In the genomic region with DNA sequence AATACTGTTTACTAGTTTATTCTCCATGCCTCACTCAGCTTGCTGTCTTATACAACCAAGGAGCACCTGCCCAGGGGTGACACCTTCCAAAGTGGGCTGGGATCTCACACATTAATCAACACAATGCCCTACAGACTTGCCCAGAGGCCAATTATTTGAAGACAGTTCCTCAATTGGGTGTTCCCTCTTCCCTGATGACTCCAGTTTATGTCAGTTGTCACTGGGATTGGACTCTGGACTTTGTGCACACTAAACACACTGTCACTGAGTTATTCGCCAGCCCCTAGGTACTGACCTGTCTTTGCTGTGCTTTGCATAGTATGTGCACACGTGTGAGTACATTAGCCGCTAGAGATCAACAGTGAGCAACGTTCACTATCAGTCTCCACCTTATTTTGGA, we compare ENCODE assay signal across 26 mouse cellular contexts. TPM values are rescaled to one million over a fixed set of nuclear protein-coding genes. Genes with fewer than 3 reads are reported as not detected.
DNase-seq lines count a peak whose midpoint lies in the region; ATAC-seq and TF ChIP-seq lines count a peak whose summit lies in the region.
"Had no signal": no experiment of that assay in that cellular context is flagged by ENCODE, and none has a peak within 500 bp of the region (broad histone marks: within the 10 kb centered on the region; RNA-seq: fewer than 3 reads in every experiment).

No protein-coding gene starts in this region.

- ATAC-seq in intestine, postnatal 0 days = peak; percentile 72
- ATAC-seq in intestine, embryonic 15.5 days = no peak
- no peak for ATAC-seq in liver, embryonic 11.5 days (replicated peaks; ENCODE audit: low FRiP score)
- ATAC-seq: forebrain, embryonic 14.5 days; forebrain, embryonic 16.5 days had no signal

- no peaks in the 10 kb centered on the region for H3K4me1 ChIP-seq in intestine, postnatal 0 days (replicated peaks; ENCODE audit: control insufficient read depth, insufficient read depth, low read length)
- H3K4me1 ChIP-seq in intestine, embryonic 15.5 days (replicated peaks) = 0 out of 2 replicates have a peak, but pooled peaks cover 3% of the 10 kb centered on the region
- peaks cover 4% of the 10 kb centered on the region for H3K4me1 ChIP-seq in liver, adult 2 months (ENCODE audit: control insufficient read depth, insufficient read depth, low read length)
- H3K4me1 ChIP-seq in liver, embryonic 11.5 days (replicated peaks; ENCODE audit: control insufficient read depth, insufficient read depth, low read length) = 0 out of 2 replicates have a peak, but pooled peaks cover 2% of the 10 kb centered on the region
- no peaks in the 10 kb centered on the region for H3K4me1 ChIP-seq in testis, adult 2 months (ENCODE audit: control insufficient read depth, insufficient read depth, low read length)
- H3K4me1 ChIP-seq in small intestine, adult 2 months (ENCODE audit: control insufficient read depth, insufficient read depth, insufficient read length, low read length) = no peaks in the 10 kb centered on the region; the same call in 1 of the 2 replicates

- TF ChIP-seq CTCF in intestine, postnatal 0 days (IDR thresholded peaks at IDR 0.05; ENCODE audit: low read depth) = no peak
- TF ChIP-seq CTCF in liver, adult 2 months (IDR thresholded peaks at IDR 0.05; ENCODE audit: low read depth, low read length) = no peak
- TF ChIP-seq CTCF in testis, adult 2 months (IDR thresholded peaks at IDR 0.05; ENCODE audit: control insufficient read depth, insufficient read depth, insufficient replicate concordance, low read depth, low read length) = no peak
- TF ChIP-seq CTCF in small intestine, adult 2 months (IDR thresholded peaks at IDR 0.05; ENCODE audit: extremely low read depth, insufficient read length, insufficient replicate concordance, low read depth, low read length) = no peak

- peaks cover 9% of the 10 kb centered on the region; the same call in 1 of the 2 replicates for H3K79me2 ChIP-seq in liver, adult 2 months (ENCODE audit: control insufficient read depth, insufficient read depth, low read length)

- no peaks in the 10 kb centered on the region for H3K27me3 ChIP-seq in intestine, postnatal 0 days (replicated peaks; ENCODE audit: control insufficient read depth, insufficient read depth, low read length)
- no peaks in the 10 kb centered on the region for H3K27me3 ChIP-seq in intestine, embryonic 15.5 days (replicated peaks)
- no peaks in the 10 kb centered on the region for H3K27me3 ChIP-seq in liver, adult 2 months (ENCODE audit: control insufficient read depth, insufficient read depth, low read length)
- no peaks in the 10 kb centered on the region for H3K27me3 ChIP-seq in liver, embryonic 11.5 days (replicated peaks; ENCODE audit: control insufficient read depth, insufficient read depth, low read length)
- H3K27me3 ChIP-seq in testis, adult 2 months (ENCODE audit: control insufficient read depth, insufficient read depth, low read length) = no peaks in the 10 kb centered on the region
- H3K27me3 ChIP-seq in small intestine, adult 2 months (ENCODE audit: control insufficient read depth, insufficient read depth, low read length) = no peaks in the 10 kb centered on the region
- H3K27me3 ChIP-seq: embryonic facial prominence, embryonic 12.5 days; forebrain, embryonic 12.5 days had no signal

- no peaks in the 10 kb centered on the region; the same call in none of the 2 replicates for H3K36me3 ChIP-seq in intestine, postnatal 0 days (ENCODE audit: control insufficient read depth, insufficient read depth)
- H3K36me3 ChIP-seq in intestine, embryonic 15.5 days = no peaks in the 10 kb centered on the region
- H3K36me3 ChIP-seq in liver, adult 2 months (ENCODE audit: control insufficient read depth, insufficient read depth, low read length) = peaks cover 6% of the 10 kb centered on the region
- peaks cover 11% of the 10 kb centered on the region; the same call in 1 of the 2 replicates for H3K36me3 ChIP-seq in liver, embryonic 11.5 days (ENCODE audit: control insufficient read depth, insufficient read depth, low read length)
- no peaks in the 10 kb centered on the region for H3K36me3 ChIP-seq in testis, adult 2 months (ENCODE audit: control insufficient read depth, insufficient read depth, low read length)
- H3K36me3 ChIP-seq in small intestine, adult 2 months (ENCODE audit: control insufficient read depth, insufficient read depth, low read length) = 0 out of 2 replicates have a peak, but pooled peaks cover 2% of the 10 kb centered on the region

- no peak for TF ChIP-seq POLR2A in liver, adult 2 months (IDR thresholded peaks at IDR 0.05; ENCODE audit: extremely low read depth, insufficient read depth, low read length)
- TF ChIP-seq POLR2A in testis, adult 2 months (IDR thresholded peaks at IDR 0.05; ENCODE audit: control insufficient read depth, low read depth, low read length) = no peak
- no peak for TF ChIP-seq POLR2A in small intestine, adult 2 months (IDR thresholded peaks at IDR 0.05; ENCODE audit: low read depth, low read length)

- H3K9me3 ChIP-seq in intestine, postnatal 0 days (ENCODE audit: control insufficient read depth) = 0 out of 2 replicates have a peak, but pooled peaks cover 3% of the 10 kb centered on the region
- no peaks in the 10 kb centered on the region for H3K9me3 ChIP-seq in intestine, embryonic 15.5 days
- H3K9me3 ChIP-seq in liver, embryonic 11.5 days (ENCODE audit: control insufficient read depth, low read length) = peaks cover 9% of the 10 kb centered on the region; the same call in 1 of the 2 replicates

- no peak overlapping the region for H3K4me3 ChIP-seq in intestine, postnatal 0 days (ENCODE audit: low read depth, low read length)
- no peak overlapping the region for H3K4me3 ChIP-seq in intestine, embryonic 15.5 days (replicated peaks)
- no peak overlapping the region for H3K4me3 ChIP-seq in liver, adult 2 months (ENCODE audit: insufficient read depth, low read depth, low read length)
- H3K4me3 ChIP-seq in liver, embryonic 11.5 days (ENCODE audit: low read depth, low read length) = no peak overlapping the region
- peak overlapping the region; percentile 43; the same call in 1 of the 2 replicates for H3K4me3 ChIP-seq in testis, adult 2 months (ENCODE audit: control insufficient read depth, low read depth, low read length)
- no peak overlapping the region for H3K4me3 ChIP-seq in small intestine, adult 2 months (ENCODE audit: low read depth, low read length)
- H3K4me3 ChIP-seq: embryonic facial prominence, embryonic 10.5 days; embryonic facial prominence, embryonic 12.5 days; erythroblast, embryonic 14.5 days; forebrain, embryonic 10.5 days; forebrain, embryonic 12.5 days had no signal

- H3K4me2 ChIP-seq in intestine, postnatal 0 days (replicated peaks; ENCODE audit: low read depth) = no peak overlapping the region
- no peak overlapping the region for H3K4me2 ChIP-seq in intestine, embryonic 15.5 days (replicated peaks)
- H3K4me2 ChIP-seq in liver, embryonic 11.5 days = no peak overlapping the region
- H3K4me2 ChIP-seq: embryonic facial prominence, embryonic 12.5 days; forebrain, embryonic 12.5 days had no signal

- WGBS in intestine, postnatal 0 days = 63% methylated on average over 4 of the region's 4 CpGs
- 82% methylated on average over 4 of the region's 4 CpGs for WGBS in intestine, embryonic 15.5 days
- 29% methylated on average over 4 of the region's 4 CpGs for WGBS in liver, adult 2 months
- WGBS in liver, embryonic 11.5 days = 84% methylated on average over 4 of the region's 4 CpGs
- 57% methylated on average over 4 of the region's 4 CpGs for WGBS in small intestine, adult 2 months

- H3K27ac ChIP-seq in intestine, postnatal 0 days (ENCODE audit: low read depth, low read length) = no peak overlapping the region
- no peak overlapping the region for H3K27ac ChIP-seq in intestine, embryonic 15.5 days
- peak overlapping the region; percentile 20; the same call in 1 of the 2 replicates for H3K27ac ChIP-seq in liver, adult 2 months (replicated peaks; ENCODE audit: insufficient read depth, low read depth, low read length)
- H3K27ac ChIP-seq in liver, embryonic 11.5 days (ENCODE audit: low read depth, low read length) = no peak overlapping the region
- no peak overlapping the region for H3K27ac ChIP-seq in testis, adult 2 months (ENCODE audit: control insufficient read depth, insufficient read depth, low read depth, low read length)
- H3K27ac ChIP-seq in small intestine, adult 2 months (ENCODE audit: insufficient read depth, low read depth, low read length) = peak overlapping the region; percentile 49; the same call in 1 of the 2 replicates
- H3K27ac ChIP-seq: embryonic facial prominence, embryonic 10.5 days; embryonic facial prominence, embryonic 12.5 days; forebrain, embryonic 10.5 days; forebrain, embryonic 12.5 days had no signal

- peak; percentile 70 for DNase-seq in liver, adult 2 months (ENCODE audit: extremely low read depth, low read depth, low spot score)
- no peak for DNase-seq in liver, embryonic 11.5 days (ENCODE audit: low spot score)
- DNase-seq in testis, postnatal 10 days (ENCODE audit: low spot score) = no peak
- DNase-seq in adrenal gland, postnatal 25 days = no peak
- DNase-seq: adrenal gland, adult 2 months; adrenal gland, postnatal 10 days; adrenal gland, postnatal 36 days; cerebellum, adult 11-12 months; cerebellum, adult 2 months; cerebellum, adult 9-10 months; cerebellum, postnatal 10 days; cerebellum, postnatal 25 days had no signal

- H3K9ac ChIP-seq in intestine, postnatal 0 days (ENCODE audit: low read depth, low read length) = no peak overlapping the region
- H3K9ac ChIP-seq in intestine, embryonic 15.5 days = no peak overlapping the region
- no peak overlapping the region for H3K9ac ChIP-seq in liver, adult 2 months (ENCODE audit: low read depth, low read length)
- no peak overlapping the region for H3K9ac ChIP-seq in liver, embryonic 11.5 days (ENCODE audit: low read depth, low read length)
- H3K9ac ChIP-seq: embryonic facial prominence, embryonic 12.5 days; forebrain, embryonic 12.5 days had no signal

RNA-seq across cellular contexts. Expression of gene Mfn1, which starts 2.1 kb away (rescaled TPM):
- 20.1 and 20.2 TPM in 2 replicates for polyA plus RNA-seq in intestine, postnatal 0 days (2015; fragmentation: Nextera tagmentation; extraction: Ambion mirVana)
- polyA plus RNA-seq in intestine, embryonic 15.5 days (2015; fragmentation: Nextera tagmentation; extraction: Ambion mirVana) = 27.3 and 29.7 TPM in 2 replicates
- total RNA-seq in liver, adult 2 months (2014; rRNA removed) = 39.7 and 45.0 TPM in 2 replicates
- polyA plus RNA-seq in liver, adult 2 months (2012; rRNA removed) = 10.1 and 11.6 TPM in 2 replicates
- 32.7 and 36.6 TPM in 2 replicates for polyA plus RNA-seq in liver, embryonic 11.5 days (2014; fragmentation: Nextera tagmentation; extraction: Ambion mirVana)
- 14.6 and 20.9 TPM in 2 replicates for polyA plus RNA-seq in testis, adult 2 months (2012; rRNA removed)
- polyA plus RNA-seq in small intestine, adult 2 months (2012; rRNA removed) = 2.2 and 4.6 TPM in 2 replicates
- total RNA-seq in adrenal gland, postnatal 25 days (2021) = 74.2 and 83.9 TPM in 2 replicates

RNA-seq across cellular contexts. Expression of gene Zfp639, which starts 17.1 kb away (rescaled TPM):
- polyA plus RNA-seq in intestine, postnatal 0 days (2015; fragmentation: Nextera tagmentation; extraction: Ambion mirVana) = 18.8 and 19.1 TPM in 2 replicates
- 28.2 and 32.9 TPM in 2 replicates for polyA plus RNA-seq in intestine, embryonic 15.5 days (2015; fragmentation: Nextera tagmentation; extraction: Ambion mirVana)
- total RNA-seq in liver, adult 2 months (2014; rRNA removed) = 23.6 and 24.2 TPM in 2 replicates
- 7.6 and 10.8 TPM in 2 replicates for polyA plus RNA-seq in liver, adult 2 months (2012; rRNA removed)
- polyA plus RNA-seq in liver, embryonic 11.5 days (2014; fragmentation: Nextera tagmentation; extraction: Ambion mirVana) = 56.5 and 59.8 TPM in 2 replicates
- 29.0 and 30.5 TPM in 2 replicates for polyA plus RNA-seq in testis, adult 2 months (2012; rRNA removed)
- polyA plus RNA-seq in small intestine, adult 2 months (2012; rRNA removed) = 12.1 and 17.7 TPM in 2 replicates
- 31.7 and 38.1 TPM in 2 replicates for total RNA-seq in adrenal gland, postnatal 25 days (2021)

RNA-seq across cellular contexts. Expression of gene Kcnmb3, which starts 35.1 kb away (rescaled TPM):
- polyA plus RNA-seq in intestine, postnatal 0 days (2015; fragmentation: Nextera tagmentation; extraction: Ambion mirVana) = 0.07 TPM in 1 of 2 replicates, not detected in the other
- not detected in 2 replicates for polyA plus RNA-seq in intestine, embryonic 15.5 days (2015; fragmentation: Nextera tagmentation; extraction: Ambion mirVana)
- not detected in 2 replicates for total RNA-seq in liver, adult 2 months (2014; rRNA removed)
- polyA plus RNA-seq in liver, adult 2 months (2012; rRNA removed) = not detected in 2 replicates
- polyA plus RNA-seq in liver, embryonic 11.5 days (2014; fragmentation: Nextera tagmentation; extraction: Ambion mirVana) = 0.29 TPM in 1 of 2 replicates, not detected in the other
- 3.4 and 3.6 TPM in 2 replicates for polyA plus RNA-seq in testis, adult 2 months (2012; rRNA removed)
- polyA plus RNA-seq in small intestine, adult 2 months (2012; rRNA removed) = not detected in 2 replicates
- 0.90 and 1.7 TPM in 2 replicates for total RNA-seq in adrenal gland, postnatal 25 days (2021)
- total RNA-seq: MEL had no signal
- polyA plus RNA-seq: adrenal gland, adult 2 months; C2C12; cortical plate, adult 2 months; erythroblast, embryonic 14.5 days; forebrain, embryonic 12.5 days; forebrain, embryonic 14.5 days had no signal

Comparison
In these comparisons a context has a peak if more than half of its experiments do, and no peak if none do; other contexts are left out.
1. H3K27ac ChIP-seq: peak in liver, adult 2 months (single experiment) and small intestine, adult 2 months (single experiment); none in intestine, postnatal 0 days (single experiment), intestine, embryonic 15.5 days (single experiment), liver, embryonic 11.5 days (single experiment) and testis, adult 2 months (single experiment).